Mouse (Mus musculus) heart, postnatal 14 days (tissue): ENCODE measurements at regions not wholly inside any gene's neighbourhood (a gene's known extent, or its start where the extent isn't known, plus 50 kb on each side); places are given as distances from the start of the nearest gene placed in this dataset.
A peak's percentile ranks its signal among the peaks of the same experiment; 100 is the strongest.

ENCODE experiments used
- DNase-seq, 2 experiments: peaks; one replicate each; pipeline ENCODE4 v3.0.0; 2021 to 2022
- intact Hi-C: fragments of 180-260 bp; cut with DNase I; formaldehyde crosslinking; loops from one replicate; pipeline ENCODE4 v1.15.1; 2025

DNA sequence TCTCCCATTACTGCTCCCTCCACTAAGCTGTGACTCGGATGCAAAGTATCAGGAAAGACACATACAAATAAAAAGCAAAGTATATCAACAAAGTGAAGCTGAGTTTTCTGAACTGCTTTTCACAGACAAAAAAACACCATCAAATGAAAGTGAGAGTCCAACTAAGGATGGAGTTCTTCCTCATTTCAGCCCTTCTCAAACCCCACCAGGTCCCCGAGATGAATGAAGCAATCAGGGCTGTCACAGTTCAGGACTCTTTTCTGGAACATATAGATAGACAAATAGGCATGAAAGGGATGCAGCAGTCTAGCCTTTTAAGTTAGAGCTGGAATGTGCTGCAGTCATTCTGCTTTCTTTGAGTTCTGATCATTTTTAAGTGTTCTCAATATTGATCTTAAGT, 142.6 kb downstream of the Fzd1 start:
- DNase-seq = no peak
- intact Hi-C loops = no loop called here

DNA sequence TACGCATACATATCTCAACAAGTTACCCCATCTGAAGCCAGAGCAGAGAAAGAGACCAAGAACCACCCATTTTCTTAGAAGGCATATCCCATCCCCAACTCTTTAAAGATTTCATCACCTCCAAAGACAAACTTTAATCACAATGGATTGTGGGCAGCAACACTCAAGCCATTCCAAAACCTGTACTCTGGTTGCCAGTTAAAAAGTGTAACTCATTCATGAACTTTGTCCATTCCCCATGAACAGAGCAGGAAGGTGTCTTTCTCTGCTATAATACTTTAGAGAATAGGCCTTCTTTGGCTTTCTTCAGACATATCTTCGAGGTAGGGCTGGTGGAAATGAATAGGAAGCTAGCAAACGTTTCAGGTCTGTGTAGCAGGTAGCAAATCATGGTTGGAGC, 160.4 kb downstream of the Fzd1 start:
- DNase-seq = no peak
- intact Hi-C loops = no loop called here

DNA sequence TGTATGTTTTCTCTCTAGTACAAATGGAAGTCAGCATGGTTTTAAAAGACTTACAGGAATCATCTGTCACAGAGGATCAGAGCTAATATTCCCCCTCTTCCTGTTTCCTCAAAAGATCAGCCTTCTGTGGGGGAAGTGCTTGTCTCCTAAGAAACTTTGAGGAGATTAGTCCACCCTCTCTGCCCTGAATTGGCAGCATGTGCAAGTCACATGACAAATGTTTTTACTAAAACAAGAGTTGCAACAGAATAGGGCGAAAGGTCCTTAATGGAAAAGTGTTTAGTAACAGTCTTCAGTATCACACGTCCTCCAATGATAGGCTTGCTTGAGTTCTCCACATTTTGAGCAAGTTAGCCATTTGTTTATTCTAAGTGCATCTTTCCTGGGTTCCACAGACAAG, 162.8 kb downstream of the Fzd1 start:
- intact Hi-C loops = no loop called here
- peak in 1 of 2 experiments; percentile 3 for DNase-seq

DNA sequence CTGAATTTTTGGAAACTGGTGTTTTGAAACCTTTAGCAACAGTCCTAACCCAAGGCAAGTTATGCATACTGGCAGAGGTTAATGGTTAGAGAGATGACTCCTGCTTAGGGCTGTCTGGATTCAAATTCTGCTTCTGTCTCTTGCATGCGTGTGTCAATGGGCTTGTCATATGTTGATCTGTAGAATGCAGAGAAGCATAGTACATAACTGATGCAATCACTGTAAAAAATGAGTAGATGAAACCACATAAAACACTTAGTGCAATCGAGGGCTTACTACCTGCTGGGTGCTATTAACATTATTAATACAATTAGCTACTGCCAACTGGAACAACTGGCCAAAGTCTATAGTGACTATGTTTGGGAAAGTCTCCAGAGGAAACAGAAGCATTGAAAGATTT, 163.3 kb downstream of the Fzd1 start:
- DNase-seq = no peak
- intact Hi-C loops = no loop called here

DNA sequence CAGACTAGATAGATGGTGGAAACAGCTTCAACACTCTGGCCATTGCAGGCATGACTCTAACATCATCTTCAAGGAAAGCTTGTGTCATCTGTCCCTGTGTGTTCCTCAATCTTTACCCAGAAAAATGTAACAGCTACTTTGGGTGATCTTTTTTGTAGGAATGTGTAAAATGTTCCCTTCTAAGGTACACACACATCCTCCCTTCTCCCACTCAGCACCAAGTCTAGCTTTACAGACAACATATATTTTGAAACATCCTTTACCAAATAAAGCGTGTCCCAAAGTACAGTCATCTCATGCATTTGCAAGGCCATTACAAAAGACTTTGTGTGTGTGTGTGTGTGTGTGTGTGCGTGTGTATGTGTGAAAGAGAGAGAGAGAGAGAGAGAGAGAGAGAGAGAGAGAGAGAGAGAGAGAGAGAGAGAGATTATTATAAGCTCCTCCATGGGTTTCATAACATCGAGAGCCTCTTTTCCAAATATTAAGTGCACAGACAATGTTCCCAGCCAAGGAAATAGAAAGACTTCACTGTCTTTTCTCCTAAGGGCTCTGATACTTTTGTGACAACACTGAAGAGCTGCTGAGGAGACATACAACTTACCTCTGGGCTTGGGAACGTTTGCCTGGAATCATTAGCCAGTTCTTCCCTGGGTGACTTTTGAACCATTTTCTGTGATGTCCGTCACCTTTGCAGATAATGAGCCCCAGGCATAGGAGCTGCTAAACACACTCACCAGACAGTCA, 164.0 kb downstream of the Fzd1 start:
- DNase-seq = no peak
- intact Hi-C loops = no loop called here

DNA sequence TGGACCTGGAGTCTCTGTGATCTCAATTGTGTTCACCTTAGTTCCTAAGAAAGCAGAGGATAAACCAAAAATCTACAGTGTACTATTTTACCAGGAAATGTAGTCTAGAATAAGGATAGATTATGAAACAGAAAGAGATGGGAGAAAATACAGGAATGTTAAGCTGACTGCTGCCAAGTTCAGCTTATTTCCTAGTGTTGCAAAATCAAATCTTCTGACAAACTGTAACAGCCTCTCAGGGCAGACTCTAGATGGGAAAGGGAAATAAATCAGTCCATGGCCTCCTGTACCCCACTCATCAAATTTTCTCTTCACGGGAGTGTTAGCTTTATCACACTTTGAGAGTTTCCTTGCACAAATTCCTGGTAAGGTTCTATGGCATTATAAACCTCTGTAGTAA, 166.1 kb downstream of the Fzd1 start:
- DNase-seq = no peak
- intact Hi-C loops = no loop called here

DNA sequence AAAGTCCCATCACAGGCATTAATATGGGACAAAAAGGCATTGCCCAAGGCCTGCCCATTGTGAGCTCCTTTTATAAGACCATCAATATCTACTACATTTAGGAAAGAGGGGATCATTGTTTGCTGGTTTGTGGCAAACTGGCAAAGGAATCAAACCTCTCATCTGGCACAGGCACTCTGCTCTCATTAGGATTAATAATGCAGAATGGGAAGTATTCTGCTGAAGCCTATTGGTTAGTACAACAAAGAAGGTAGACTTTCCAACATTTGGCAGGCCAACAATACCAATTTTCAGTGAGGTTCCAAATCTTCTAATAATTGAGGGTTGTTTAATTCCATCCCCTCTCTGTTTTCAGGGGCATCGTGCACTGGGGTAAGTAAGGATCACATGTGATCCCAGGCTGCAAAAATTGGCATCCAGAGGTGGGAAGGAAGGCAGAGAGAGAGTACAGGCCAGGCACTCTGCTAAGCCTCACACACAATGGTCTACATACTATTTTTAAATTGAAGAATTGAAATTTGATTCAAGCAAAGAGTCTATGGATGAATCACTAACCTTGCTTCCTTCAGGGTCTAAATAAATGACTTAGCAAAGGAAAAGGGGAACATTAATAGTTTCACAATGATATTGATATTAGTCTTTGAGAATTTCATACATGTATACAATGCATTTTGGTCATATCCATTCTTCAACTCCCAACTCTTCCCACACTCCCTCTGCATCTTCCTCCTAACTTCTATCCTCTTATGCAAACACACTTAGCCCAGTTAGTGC, 174.9 kb downstream of the Fzd1 start:
- intact Hi-C loops = no loop called here

DNA sequence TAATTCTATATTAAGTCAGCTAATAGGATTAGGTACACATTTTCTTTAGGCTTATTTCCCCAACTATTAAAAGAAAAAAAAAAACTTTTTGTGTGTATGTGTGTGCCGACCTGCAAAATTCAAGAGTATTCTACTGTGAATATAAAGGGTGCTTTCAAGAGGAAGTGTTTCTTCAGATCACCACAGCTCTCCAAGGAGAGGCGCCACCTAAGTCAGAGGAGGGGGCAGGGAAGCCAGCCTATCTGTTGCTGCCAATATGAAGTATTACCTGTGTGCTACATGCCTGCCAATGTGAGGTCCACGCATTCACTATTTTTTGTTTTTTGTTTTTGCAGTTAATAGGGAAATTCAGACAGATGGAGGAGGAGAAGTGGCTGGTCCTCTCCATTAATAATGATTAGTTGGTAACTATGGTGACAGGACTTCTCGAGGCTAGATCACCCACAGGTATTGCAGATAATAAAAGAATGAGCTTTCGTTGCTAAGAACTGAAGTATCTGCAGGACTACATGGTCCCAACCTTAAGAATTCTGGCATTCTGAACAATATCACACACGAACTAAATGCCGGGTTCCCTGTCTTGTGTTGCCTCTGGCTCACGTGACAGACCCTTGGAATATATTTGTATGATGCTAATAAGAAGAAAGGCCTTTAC, 177.5 kb downstream of the Fzd1 start:
- DNase-seq = no peak
- intact Hi-C loops = no loop called here

More for the DNA sequence above, 174.9 kb downstream of the Fzd1 start:
- no peak for DNase-seq

DNA sequence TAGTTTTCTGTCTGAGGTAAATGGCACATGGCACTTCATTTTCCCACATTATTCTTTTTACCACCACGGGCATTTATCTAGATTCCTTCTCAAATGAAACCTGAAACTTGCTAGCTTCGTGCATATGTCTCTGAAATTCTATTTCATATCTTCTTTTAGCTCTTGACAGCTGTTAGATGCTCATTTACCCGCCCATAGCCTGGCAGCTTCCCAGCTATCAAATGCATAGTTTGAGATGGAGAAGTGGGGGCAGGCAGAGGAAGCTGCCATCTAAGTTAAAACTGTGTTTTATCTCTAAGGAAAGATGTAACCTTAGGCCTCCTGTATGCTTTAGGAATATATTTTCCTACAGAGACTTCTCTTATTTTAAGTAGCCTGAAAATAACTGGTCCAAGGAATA, 179.0 kb downstream of the Fzd1 start:
- intact Hi-C loops = no loop called here
- DNase-seq = no peak

DNA sequence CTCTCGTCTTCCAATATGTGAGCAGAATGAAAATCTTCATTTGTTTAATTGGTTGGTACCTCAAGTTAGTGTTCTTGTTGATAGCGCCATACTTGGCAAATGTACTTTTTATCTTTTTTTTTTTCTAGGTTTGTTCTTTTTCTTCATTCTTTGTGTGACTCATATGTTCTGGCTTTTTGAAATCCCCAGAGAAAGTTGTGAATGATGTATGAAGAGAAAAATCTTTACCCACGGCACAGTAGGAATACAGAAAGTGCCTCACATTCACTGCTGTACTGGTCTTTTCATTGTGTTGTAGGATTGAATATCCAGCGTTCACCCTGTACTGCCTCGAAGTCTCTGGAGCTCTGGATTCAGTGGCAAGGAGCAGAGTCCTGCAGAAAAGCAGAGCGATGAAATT, 180.7 kb downstream of the Fzd1 start:
- intact Hi-C loops = no loop called here
- no peak for DNase-seq

DNA sequence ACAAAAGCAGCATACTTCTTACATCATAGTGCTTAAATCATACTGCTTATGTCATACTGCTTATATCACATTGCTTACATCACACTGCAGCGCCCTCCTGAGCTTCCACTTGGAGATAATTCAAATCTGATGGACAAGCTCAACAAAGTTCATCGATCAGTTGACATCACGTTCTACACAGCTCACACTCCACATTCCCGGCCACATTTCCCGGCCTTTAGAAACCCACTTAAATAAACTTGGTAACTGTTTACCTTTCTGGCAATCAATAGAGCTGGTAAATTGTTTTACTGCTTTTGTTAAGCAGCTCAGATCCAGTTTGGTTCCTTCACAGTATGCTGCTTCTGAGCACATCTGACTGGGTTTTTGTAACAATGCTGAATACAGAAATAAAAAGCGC, 194.0 kb downstream of the Fzd1 start:
- intact Hi-C loops = no loop called here
- no peak for DNase-seq

DNA sequence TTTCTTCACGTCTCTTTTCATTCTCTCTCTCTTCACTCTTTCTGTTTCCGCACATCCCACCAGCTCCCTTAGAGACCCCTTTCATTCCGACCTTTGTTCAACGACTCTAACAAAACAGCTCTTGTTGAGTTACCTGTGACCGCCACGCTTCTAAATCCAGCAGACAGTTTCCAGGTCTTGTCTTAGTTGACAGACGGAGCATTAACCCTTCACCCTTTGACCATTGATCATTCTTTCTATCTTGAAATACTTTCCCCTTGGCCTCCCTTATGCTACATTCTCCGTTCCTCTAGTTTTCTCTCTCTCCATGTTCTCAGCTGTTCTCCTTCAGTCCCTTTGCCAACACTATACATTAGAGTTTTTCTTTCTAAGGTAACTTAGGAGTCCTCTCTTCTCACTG, 196.2 kb downstream of the Fzd1 start:
- intact Hi-C loops = no loop called here
- DNase-seq = no peak

DNA sequence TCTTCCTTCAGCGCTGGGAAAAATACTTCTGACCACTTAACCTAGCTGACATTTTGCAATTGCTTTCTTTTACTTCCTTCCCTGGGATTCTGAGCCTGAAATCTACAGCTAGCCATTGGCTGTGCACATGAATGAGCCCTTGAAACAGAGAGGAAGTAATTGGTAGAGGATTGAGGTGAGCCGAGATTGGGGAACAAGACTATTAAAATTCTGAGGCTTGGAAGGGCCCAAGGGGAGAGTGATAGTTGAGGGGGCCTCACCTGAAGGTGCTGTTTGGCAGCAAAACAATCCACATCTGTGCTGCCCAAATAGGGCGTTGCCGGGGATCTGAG, 196.7 kb downstream of the Fzd1 start:
- intact Hi-C loops = no loop called here
- DNase-seq = no peak

DNA sequence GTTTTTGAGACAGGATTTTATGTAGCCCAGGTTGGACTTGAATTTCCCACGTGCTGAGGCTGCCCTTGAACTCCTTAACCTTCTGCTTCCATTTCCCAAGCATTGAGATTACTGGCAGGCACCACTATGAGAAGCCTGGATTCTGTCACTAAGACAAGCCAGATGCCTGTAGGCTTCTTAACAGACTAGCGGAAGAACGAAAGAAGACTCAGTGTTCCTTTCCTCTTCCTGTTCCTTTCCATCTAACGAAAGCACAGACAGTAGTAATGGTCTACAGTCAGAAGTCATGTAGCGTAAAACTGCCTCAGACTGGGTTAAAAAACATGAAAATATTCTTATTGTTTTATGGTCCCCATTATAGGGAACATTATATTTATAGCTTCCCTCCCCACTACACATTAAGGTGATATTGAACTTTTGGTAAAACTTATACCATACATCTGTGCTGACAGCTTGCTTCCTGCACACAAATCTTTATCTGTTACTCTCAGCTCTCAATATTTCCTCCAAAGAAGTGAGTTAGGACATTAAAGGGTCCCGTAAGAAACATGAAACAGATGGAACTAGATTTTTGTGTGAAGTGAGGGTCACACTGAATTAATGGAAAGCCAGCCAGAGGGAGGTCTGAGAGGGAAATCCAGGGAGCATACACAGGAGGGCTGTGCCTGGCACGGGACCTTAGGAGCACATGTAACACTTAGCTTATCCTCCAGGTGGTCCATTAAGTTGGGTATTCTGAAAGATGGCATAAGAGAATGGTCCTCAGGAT, 197.3 kb downstream of the Fzd1 start:
- intact Hi-C loops = no loop called here
- no peak for DNase-seq

DNA sequence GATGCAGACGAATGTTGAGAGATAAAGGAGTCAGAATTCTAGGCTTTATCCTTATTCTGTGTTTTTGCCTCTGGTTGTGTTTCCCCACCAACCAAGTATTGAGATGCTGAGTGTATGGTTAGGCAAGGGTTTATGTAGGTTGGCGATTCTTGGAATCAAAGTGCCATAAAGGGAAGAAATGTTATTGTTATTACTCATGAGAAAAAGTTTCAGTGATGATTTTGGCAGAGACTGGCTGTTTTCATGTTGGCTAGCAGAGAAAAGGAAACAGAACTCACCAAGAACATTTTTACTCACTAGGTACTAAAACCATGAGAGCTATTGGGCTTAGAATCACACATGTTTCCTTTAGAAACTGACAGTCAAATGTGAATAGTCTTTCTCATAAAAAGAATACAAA, 202.9 kb downstream of the Fzd1 start:
- intact Hi-C loops = no loop called here
- DNase-seq = no peak

DNA sequence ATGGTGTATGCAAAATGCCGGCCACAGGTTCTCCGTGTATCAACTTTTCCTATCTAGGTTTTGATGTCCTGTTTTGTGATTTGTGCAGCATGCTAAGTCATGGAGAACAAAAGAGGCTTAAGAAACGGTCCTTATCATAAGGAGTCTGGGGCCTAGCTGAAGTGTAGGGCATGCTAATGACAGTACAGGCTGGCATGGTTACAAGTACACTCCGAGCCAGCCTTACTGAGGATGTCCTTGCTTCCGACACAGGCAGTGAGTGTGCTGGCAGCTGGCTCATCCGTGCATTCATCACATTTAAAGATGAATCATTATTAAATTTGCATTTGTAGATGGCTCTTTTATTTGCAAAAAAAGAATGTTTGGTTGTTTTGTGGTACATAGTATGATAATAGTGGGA, 219.3 kb downstream of the Fzd1 start:
- intact Hi-C loops = no loop called here
- DNase-seq = no peak

DNA sequence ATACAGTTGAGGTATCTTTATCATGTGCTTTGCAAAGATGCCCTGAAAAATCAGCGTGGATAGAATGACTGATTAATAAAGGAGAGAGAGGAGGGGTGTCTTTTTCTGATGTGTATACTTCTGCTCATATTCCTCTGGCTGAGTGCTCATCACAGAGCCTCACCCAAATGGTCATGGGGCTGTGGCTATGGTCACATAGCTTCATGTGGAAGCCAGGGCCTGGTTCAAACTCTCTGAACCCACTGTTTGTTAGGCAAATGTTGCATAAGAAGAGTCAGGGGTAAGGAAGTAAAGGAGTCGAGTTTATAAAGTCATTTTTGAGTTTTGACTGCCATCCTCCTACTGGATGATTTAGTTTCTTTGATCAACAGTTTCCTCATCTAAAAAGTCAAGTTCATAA, 221.0 kb downstream of the Fzd1 start:
- no peak for DNase-seq
- intact Hi-C loops = no loop called here

DNA sequence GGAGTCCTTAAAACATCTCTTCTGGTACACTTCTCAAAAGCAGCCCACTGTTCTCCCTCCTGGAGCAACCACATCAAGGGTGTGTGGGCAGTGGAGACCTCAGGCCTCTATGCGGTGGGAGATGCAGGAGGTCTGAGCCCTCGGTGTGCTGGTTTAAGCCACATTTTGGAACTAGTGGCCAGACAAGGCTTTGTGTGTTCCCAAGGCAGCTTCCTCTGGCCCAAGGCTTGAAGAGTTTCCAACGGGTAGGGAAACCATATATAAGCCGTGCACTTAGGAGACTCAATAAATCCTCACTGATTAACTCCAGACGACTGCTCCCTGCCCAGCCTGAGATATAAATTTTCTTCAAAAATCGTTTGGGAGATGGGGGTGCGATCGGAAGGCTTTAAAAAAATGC, 221.9 kb downstream of the Fzd1 start:
- intact Hi-C loops = no loop called here

DNA sequence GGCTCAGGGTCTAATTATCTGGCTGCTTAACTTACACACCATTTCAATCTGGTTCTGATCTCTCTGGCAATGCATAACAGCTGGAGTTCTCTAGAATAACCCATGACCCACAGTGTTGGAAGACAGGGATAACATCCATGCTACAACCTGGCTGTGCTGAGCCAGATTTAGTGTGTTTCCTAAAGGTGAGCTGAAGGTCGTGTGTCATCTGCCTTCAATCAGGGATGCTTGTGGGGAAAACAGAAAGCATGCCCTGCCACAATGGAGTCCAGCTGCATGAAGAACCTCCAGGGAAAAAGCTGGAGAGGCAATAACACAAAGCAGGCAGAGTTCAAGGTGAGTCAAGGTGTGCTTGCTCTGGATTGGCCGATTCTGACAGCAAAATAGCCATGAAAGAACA, 223.3 kb downstream of the Fzd1 start:
- intact Hi-C loops = no loop called here
- DNase-seq = no peak

More for the DNA sequence above, 221.9 kb downstream of the Fzd1 start:
- no peak for DNase-seq

DNA sequence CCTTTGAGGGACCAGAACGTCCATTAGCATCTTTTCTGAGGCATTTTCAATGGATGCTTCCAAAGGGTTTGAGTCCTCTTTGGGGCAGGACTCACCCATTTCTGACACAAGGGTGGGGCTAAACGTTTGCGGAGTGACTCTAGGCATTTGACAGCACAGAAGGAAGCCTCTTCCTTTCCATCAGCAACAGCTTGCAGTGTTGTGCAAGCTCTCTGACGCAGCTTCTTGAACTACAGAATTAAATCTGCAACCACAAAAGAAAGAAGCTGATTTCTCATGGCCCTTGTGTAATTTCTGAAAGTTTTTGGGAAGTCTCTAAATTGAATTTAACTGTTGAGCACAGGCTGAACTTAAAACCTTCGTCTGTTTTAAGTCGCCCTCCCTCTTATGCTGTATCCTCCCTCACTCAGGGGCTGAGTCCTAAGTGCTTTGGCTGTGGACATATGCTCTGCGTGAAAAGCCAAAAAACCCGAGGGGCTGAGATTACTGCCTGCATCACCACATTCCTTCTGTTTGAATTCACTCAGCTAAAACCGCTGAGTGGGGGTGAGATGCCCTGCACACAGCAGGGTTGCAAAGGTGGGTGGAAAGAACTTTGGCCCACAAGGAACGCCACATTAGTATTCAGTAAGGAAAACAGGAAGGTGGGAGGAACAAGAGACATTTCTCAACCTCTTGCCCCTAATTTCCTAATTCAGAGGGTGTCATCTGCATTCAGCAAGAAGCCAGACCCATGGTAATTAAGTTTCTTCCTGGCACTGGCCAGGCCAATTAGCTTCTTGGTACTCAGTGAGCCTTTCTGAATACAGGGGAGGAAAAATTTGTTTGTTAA, 227.4 kb downstream of the Fzd1 start:
- intact Hi-C loops = no loop called here
- DNase-seq = peak; percentile 16 to 34
